Mouse (Mus musculus): Measurements from ENCODE around the gene Fmnl3. TPM values are rescaled to one million over a fixed set of nuclear protein-coding genes. Genes with fewer than 3 reads are reported as not detected.

Gene Fmnl3
- polyA plus RNA-seq, 1 experiment: 4.4 TPM

GRCm38 (mm10) chr15:99278271-99278670 is 92.0 kb downstream of the Fmnl3 start:
- Histone ChIP-seq H3K27me3 (replicated peaks) (peaks cover 74% of the 10 kb centered on the region), H3K36me3 (replicated peaks; ENCODE audit: low read length) (no peaks in the 10 kb centered on the region), H3K9me3 (no peaks in the 10 kb centered on the region), H3K4me3 (replicated peaks) (no peak overlapping the region), H3K4me1 (no peaks in the 10 kb centered on the region; the same call in 1 of the 2 replicates)
- no peak for TF ChIP-seq FLI1 (IDR thresholded peaks at IDR 0.05; ENCODE audit: low read length)
- TF ChIP-seq GATA1 (IDR thresholded peaks at IDR 0.05; ENCODE audit: borderline replicate concordance, low read length): no peak

- Histone ChIP-seq H3K9me3 (no peaks in the 10 kb centered on the region), H3K36me3 (replicated peaks; ENCODE audit: low read length) (no peaks in the 10 kb centered on the region), H3K4me3 (replicated peaks) (no peak overlapping the region), H3K4me1 (peaks cover 19% of the 10 kb centered on the region), H3K27me3 (replicated peaks) (peaks cover 71% of the 10 kb centered on the region)
- TF ChIP-seq GATA1 (IDR thresholded peaks at IDR 0.05; ENCODE audit: borderline replicate concordance, low read length) (no peak), FLI1 (IDR thresholded peaks at IDR 0.05; ENCODE audit: low read length) (no peak)
Observed at GRCm38 (mm10) chr15:99276095-99276494, 94.2 kb downstream of the Fmnl3 start.

Other genes starting within 250 kb of the Fmnl3 start
- gene Spats2, start 244.6 kb downstream of the Fmnl3 start, polyA plus RNA-seq (2012; ENCODE audit: insufficient read depth, low replicate concordance): 5.3 and 8.2 TPM in 2 replicates
- not detected in 2 replicates for gene Kcnh3, start 145.6 kb downstream of the Fmnl3 start, polyA plus RNA-seq (2012; ENCODE audit: insufficient read depth, low replicate concordance)
- 24.2 and 57.0 TPM in 2 replicates for gene Mcrs1, start 118.5 kb downstream of the Fmnl3 start, polyA plus RNA-seq (2012; ENCODE audit: insufficient read depth, low replicate concordance)
- 14.7 and 16.8 TPM in 2 replicates for gene Prpf40b, start 75.4 kb downstream of the Fmnl3 start, polyA plus RNA-seq (2012; ENCODE audit: insufficient read depth, low replicate concordance)
- not detected in 2 replicates for gene Fam186b, start 74.6 kb downstream of the Fmnl3 start, polyA plus RNA-seq (2012; ENCODE audit: insufficient read depth, low replicate concordance)
- gene Tmbim6, start 22.4 kb upstream of the Fmnl3 start, polyA plus RNA-seq (2012; ENCODE audit: insufficient read depth, low replicate concordance): 206 and 441 TPM in 2 replicates
- 13.8 and 16.8 TPM in 2 replicates for gene Nckap5l, start 87.3 kb upstream of the Fmnl3 start, polyA plus RNA-seq (2012; ENCODE audit: insufficient read depth, low replicate concordance)
- gene Bcdin3d, start 104.2 kb upstream of the Fmnl3 start, polyA plus RNA-seq (2012; ENCODE audit: insufficient read depth, low replicate concordance): 3.8 and 10.2 TPM in 2 replicates
- gene Faim2, start 157.7 kb upstream of the Fmnl3 start, polyA plus RNA-seq (2012; ENCODE audit: insufficient read depth, low replicate concordance): 0.14 TPM in 1 of 2 replicates, not detected in the other
- gene Aqp2, start 208.6 kb upstream of the Fmnl3 start, polyA plus RNA-seq (2012; ENCODE audit: insufficient read depth, low replicate concordance): not detected in 2 replicates
- gene Aqp5, start 220.3 kb upstream of the Fmnl3 start, polyA plus RNA-seq (2012; ENCODE audit: insufficient read depth, low replicate concordance): not detected in 2 replicates
- not detected in 2 replicates for gene Aqp6, start 230.9 kb upstream of the Fmnl3 start, polyA plus RNA-seq (2012; ENCODE audit: insufficient read depth, low replicate concordance)